Mouse (Mus musculus): Measurements from ENCODE around the gene Dap. TPM values are rescaled to one million over a fixed set of nuclear protein-coding genes. Genes with fewer than 3 reads are reported as not detected.

The Dap gene
- total RNA-seq, 2 experiments from 2014 or later, result 69.4 to 78.0 TPM

Other genes with a start within 250 kb of the Dap start
- gene Ankrd33b, start 143.4 kb downstream of the Dap start, total RNA-seq (2021), result 1 to 10 TPM; 4.9 to 5.3 TPM
- gene Ropn1l, start 229.4 kb downstream of the Dap start, total RNA-seq (2021), result under 1 TPM; 0.39 to 0.57 TPM